Mouse (Mus musculus): ENCODE data around the gene Micu1. TPM values are rescaled to one million over a fixed set of nuclear protein-coding genes. Genes with fewer than 3 reads are reported as not detected.

Gene Micu1
- polyA plus RNA-seq, 1 experiment from 2014 or later, result 78.4 TPM

DNA sequence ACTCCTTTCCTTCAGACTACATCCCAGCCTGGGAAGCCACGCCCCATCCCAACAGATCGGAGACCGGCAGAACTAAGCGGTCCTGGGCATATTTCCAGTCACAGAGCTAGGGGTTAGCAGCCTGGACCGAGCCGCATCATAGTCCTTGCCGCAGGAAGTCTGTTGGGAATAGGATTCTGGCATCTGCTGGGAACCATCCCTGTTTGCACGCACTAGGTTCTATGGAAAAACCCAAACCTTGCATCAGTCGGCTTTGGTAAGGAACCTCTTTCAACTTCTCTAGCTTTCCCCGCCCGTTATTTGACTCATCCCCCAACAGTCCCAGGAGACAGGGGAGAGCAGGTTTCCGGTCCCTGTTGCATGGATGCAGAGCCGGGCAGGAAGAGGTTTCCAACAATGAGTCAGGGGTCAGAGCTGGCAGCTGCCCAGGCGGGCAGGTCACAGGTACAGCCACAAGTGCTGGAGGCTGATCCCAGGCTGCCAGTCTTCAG is 207.1 kb downstream of the Micu1 start:
- peak overlapping the region; percentile 23 for H3K4me2 ChIP-seq (ENCODE audit: low read length)
- H3K4me3 ChIP-seq (ENCODE audit: low read depth, low read length), result no peak overlapping the region
- WGBS, result 8% methylated on average over 14 of the region's 14 CpGs
- peak overlapping the region; percentile 55 for H3K27ac ChIP-seq (ENCODE audit: low read length)
- no peaks in the 10 kb centered on the region for H3K36me3 ChIP-seq (ENCODE audit: control insufficient read depth, insufficient read depth, low read length)
- H3K27me3 ChIP-seq (ENCODE audit: control insufficient read depth, insufficient read depth, low read depth, low read length), result no peaks in the 10 kb centered on the region
- no peaks in the 10 kb centered on the region for H3K9me3 ChIP-seq (replicated peaks; ENCODE audit: control insufficient read depth, low read length, poor library complexity, severe bottlenecking)
- no peak for ATAC-seq
- H3K9ac ChIP-seq (ENCODE audit: low read depth, low read length), result 0 out of 2 replicates have a peak overlapping the region, but pooled peaks have one; percentile 12
- peaks cover 15% of the 10 kb centered on the region for H3K4me1 ChIP-seq (ENCODE audit: control insufficient read depth, insufficient read depth, low read length)

DNA sequence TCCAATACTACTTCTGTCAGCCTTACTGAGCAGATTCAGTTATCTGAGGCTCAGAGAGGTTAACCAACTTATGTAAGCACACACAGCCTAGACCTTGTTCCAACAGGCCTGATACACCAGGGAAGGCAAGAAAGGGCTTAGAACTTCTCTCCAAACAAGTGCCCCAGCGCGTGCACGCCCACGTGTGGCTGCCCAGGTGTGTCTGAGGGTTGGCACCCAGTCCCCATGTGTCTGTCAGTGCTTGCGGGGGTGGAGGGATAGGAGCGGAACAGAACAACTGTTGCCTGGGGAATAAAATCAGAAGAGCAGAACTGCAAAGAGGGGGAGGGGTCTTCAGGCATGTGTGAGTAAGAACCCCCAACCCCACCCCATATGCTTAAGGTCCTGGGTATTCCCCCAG is 208.8 kb downstream of the Micu1 start:
- Histone ChIP-seq H3K4me3 (ENCODE audit: low read depth, low read length) (no peak overlapping the region), H3K36me3 (ENCODE audit: control insufficient read depth, insufficient read depth, low read length) (no peaks in the 10 kb centered on the region), H3K4me2 (ENCODE audit: low read length) (no peak overlapping the region), H3K9ac (ENCODE audit: low read depth, low read length) (no peak overlapping the region; the same call in 1 of the 2 replicates), H3K27ac (ENCODE audit: low read length) (no peak overlapping the region), H3K4me1 (ENCODE audit: control insufficient read depth, insufficient read depth, low read length) (peaks cover 16% of the 10 kb centered on the region), H3K27me3 (ENCODE audit: control insufficient read depth, insufficient read depth, low read depth, low read length) (no peaks in the 10 kb centered on the region), H3K9me3 (replicated peaks; ENCODE audit: control insufficient read depth, low read length, poor library complexity, severe bottlenecking) (no peaks in the 10 kb centered on the region)
- no peak for ATAC-seq
- WGBS, result 28% methylated on average over 6 of the region's 6 CpGs

- H3K4me1 ChIP-seq (ENCODE audit: control insufficient read depth, insufficient read depth, low read length), result peaks cover 21% of the 10 kb centered on the region
- H3K27me3 ChIP-seq (ENCODE audit: control insufficient read depth, insufficient read depth, low read depth, low read length), result no peaks in the 10 kb centered on the region
- no peaks in the 10 kb centered on the region for H3K36me3 ChIP-seq (ENCODE audit: control insufficient read depth, insufficient read depth, low read length)
- H3K27ac ChIP-seq (ENCODE audit: low read length), result no peak overlapping the region
- H3K9me3 ChIP-seq (replicated peaks; ENCODE audit: control insufficient read depth, low read length, poor library complexity, severe bottlenecking), result no peaks in the 10 kb centered on the region
- H3K4me3 ChIP-seq (ENCODE audit: low read depth, low read length), result no peak overlapping the region
- peak overlapping the region; percentile 22 for H3K4me2 ChIP-seq (ENCODE audit: low read length)
- no peak for ATAC-seq
- 3% methylated on average over 25 of the region's 25 CpGs for whole genome bisulfite sequencing
- H3K9ac ChIP-seq (ENCODE audit: low read depth, low read length), result no peak overlapping the region; the same call in none of the 2 replicates
These were observed 209.4 kb downstream of the Micu1 start for GRCm38 (mm10) chr10:59911561-59912198.

Other genes with a start within 250 kb of the Micu1 start
- not detected in 2 replicates for gene Gm10322, start 86.4 kb upstream of the Micu1 start, polyA plus RNA-seq (2015; fragmentation: Nextera tagmentation; extraction: Ambion mirVana)
- gene Mcu, start 85.8 kb upstream of the Micu1 start, polyA plus RNA-seq (2015; fragmentation: Nextera tagmentation; extraction: Ambion mirVana), result 28.5 and 36.4 TPM in 2 replicates
- 18.5 and 19.1 TPM in 2 replicates for gene Dnajb12, start 177.1 kb downstream of the Micu1 start, polyA plus RNA-seq (2015; fragmentation: Nextera tagmentation; extraction: Ambion mirVana)
- gene Ddit4, start 249.4 kb downstream of the Micu1 start, polyA plus RNA-seq (2015; fragmentation: Nextera tagmentation; extraction: Ambion mirVana), result 52.7 and 66.3 TPM in 2 replicates